Mouse (Mus musculus) ES-E14 (cell line): Measurements from ENCODE around the gene Ccnd1.

ENCODE experiments used
- CHD2 ChIP-seq: IDR thresholded peaks from 2 replicates; pipeline ENCODE4 v1.6.1; 2014; ENCODE audit warnings: mild to moderate bottlenecking, low read depth, low read length, inconsistent platforms
- HCFC1 ChIP-seq: IDR thresholded peaks from 2 replicates; pipeline ENCODE4 v1.6.1; 2012; ENCODE audit warnings: low read length, inconsistent platforms, borderline replicate concordance; ENCODE audit not compliant: insufficient read depth
- MAFK ChIP-seq: IDR thresholded peaks from 2 replicates; pipeline ENCODE4 v1.6.1; 2014; ENCODE audit warnings: mild to moderate bottlenecking, low read depth, low read length, inconsistent platforms; ENCODE audit not compliant: insufficient read depth
- ZC3H11A ChIP-seq: IDR thresholded peaks from 2 replicates; pipeline ENCODE4 v1.6.1; 2012; ENCODE audit warnings: low read depth, mild to moderate bottlenecking, inconsistent platforms, low read length, borderline replicate concordance

DNA sequence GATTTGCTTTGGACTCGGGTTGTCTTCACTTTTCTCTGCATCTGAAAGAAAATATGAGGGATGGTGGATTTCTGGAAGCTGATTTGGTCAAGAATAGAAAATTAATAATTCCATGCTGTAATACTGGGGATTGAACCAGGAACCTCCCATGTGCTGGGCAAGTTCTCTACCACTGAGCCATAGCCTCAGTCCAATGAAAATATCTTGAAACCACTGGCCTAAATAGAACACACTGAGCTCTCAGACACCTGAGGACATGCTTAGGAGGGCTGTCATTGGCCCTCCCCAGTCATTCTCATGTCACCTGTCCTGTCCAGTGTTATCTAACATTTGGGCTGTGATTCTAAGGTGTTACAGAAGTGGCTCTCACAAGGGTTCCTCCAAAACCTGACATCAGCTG is 28.6 kb downstream of the Ccnd1 start:
- TF ChIP-seq ZC3H11A: no peak
- TF ChIP-seq HCFC1: no peak
- no peak for TF ChIP-seq MAFK
- no peak for TF ChIP-seq CHD2
